Mouse (Mus musculus): ENCODE measurements around the gene Gm17409.
A peak's percentile ranks its signal among the peaks of the same experiment; 100 is the strongest.

The Gm17409 gene

GRCm38 (mm10) chr2:58485152-58485551 is 15.2 kb downstream of the Gm17409 start:
- peak; percentile 16 to 35 for DNase-seq

GRCm38 (mm10) chr2:58485683-58486082 is 15.8 kb downstream of the Gm17409 start:
- no peak for DNase-seq

GRCm38 (mm10) chr2:58486441-58487278 is 16.7 kb downstream of the Gm17409 start:
- DNase-seq, result no peak

GRCm38 (mm10) chr2:58487279-58487560 is 17.3 kb downstream of the Gm17409 start:
- DNase-seq, result no peak

- DNase-seq, result no peak
Observed at GRCm38 (mm10) chr2:58488404-58488803, 18.5 kb downstream of the Gm17409 start.

- DNase-seq, result peak; percentile 36 to 39
Observed at GRCm38 (mm10) chr2:58489275-58489674, 19.4 kb downstream of the Gm17409 start.

- no peak for DNase-seq
Observed at GRCm38 (mm10) chr2:58493685-58494635, 24.0 kb downstream of the Gm17409 start.

GRCm38 (mm10) chr2:58495271-58495670 is 25.4 kb downstream of the Gm17409 start:
- DNase-seq, result no peak

GRCm38 (mm10) chr2:58496647-58497410 is 26.9 kb downstream of the Gm17409 start:
- DNase-seq, result no peak

GRCm38 (mm10) chr2:58505306-58506090 is 35.6 kb downstream of the Gm17409 start:
- DNase-seq, result no peak

- DNase-seq, result no peak
Observed at GRCm38 (mm10) chr2:58510192-58510591, 40.3 kb downstream of the Gm17409 start.

- no peak for DNase-seq
Observed at GRCm38 (mm10) chr2:58513212-58513611, 43.3 kb downstream of the Gm17409 start.

GRCm38 (mm10) chr2:58514489-58514888 is 44.6 kb downstream of the Gm17409 start:
- no peak for DNase-seq

- DNase-seq, result no peak
Observed at GRCm38 (mm10) chr2:58516000-58516399, 46.1 kb downstream of the Gm17409 start.

- no peak for DNase-seq
Observed at GRCm38 (mm10) chr2:58516920-58517319, 47.0 kb downstream of the Gm17409 start.

GRCm38 (mm10) chr2:58518517-58518916 is 48.6 kb downstream of the Gm17409 start:
- DNase-seq, result no peak
